Mouse (Mus musculus) spleen, adult 2 months (tissue): Measurements from ENCODE around the gene Gdf3. TPM values are rescaled to one million over a fixed set of nuclear protein-coding genes. Genes with fewer than 3 reads are reported as not detected.

Source experiments
- DNase-seq, 2 experiments: peaks; one replicate each; pipeline versions ENCODE4 v3.0.0 to v3.0.0-alpha.2; 2012 to 2021; ENCODE audit warnings: low spot score in 2 of 2, low read depth in 1 of 2
- H3K27ac ChIP-seq: fragments of 200-500 bp; 2 replicates; pipeline ENCODE4 v1.5.1; 2012; ENCODE audit warnings: low read length, inconsistent platforms; ENCODE audit not compliant: insufficient read depth
- H3K27me3 ChIP-seq: fragments of 200-500 bp; 2 replicates; pipeline ENCODE4 v1.6.1; 2012; ENCODE audit warnings: mild to moderate bottlenecking, moderate library complexity, low read length, inconsistent platforms; ENCODE audit not compliant: control insufficient read depth, insufficient read depth
- H3K36me3 ChIP-seq: fragments of 200-500 bp; 2 replicates; pipeline ENCODE4 v1.6.1; 2012; ENCODE audit warnings: mild to moderate bottlenecking, low read length, inconsistent platforms; ENCODE audit not compliant: control insufficient read depth, insufficient read depth
- H3K4me1 ChIP-seq: fragments of 200-500 bp; 2 replicates; pipeline ENCODE4 v1.6.1; 2011; ENCODE audit warnings: inconsistent platforms; ENCODE audit not compliant: control insufficient read depth, insufficient read depth, insufficient read length
- H3K4me3 ChIP-seq: fragments of 200-500 bp; 2 replicates; pipeline ENCODE4 v1.5.1; 2011; ENCODE audit warnings: mild to moderate bottlenecking, inconsistent platforms; ENCODE audit not compliant: insufficient read depth, insufficient read length; ENCODE audit errors: extremely low read depth
- CTCF ChIP-seq: fragments of 200-500 bp; IDR thresholded peaks from 2 replicates; pipeline ENCODE4 v1.5.1; 2011; ENCODE audit warnings: mild to moderate bottlenecking, inconsistent platforms; ENCODE audit not compliant: insufficient read depth, insufficient read length, insufficient replicate concordance; ENCODE audit errors: extremely low read depth
- POLR2A ChIP-seq: fragments of 200-500 bp; IDR thresholded peaks from 2 replicates; pipeline ENCODE4 v1.6.1; 2011; ENCODE audit warnings: low read depth, low read length, inconsistent platforms
- WGBS: fragments of 180-500 bp; shearing (Covaris S2); methylation state at CpG from one replicate; pipeline ENCODE4 v1.1.7; 2018; 5-methylcytosine and 5-hydroxymethylcytosine counted together
- polyA plus RNA-seq: library from polyadenylated mRNA; depleted of rRNA; stranded (reverse); fragments of >200 nt; gene quantifications from 2 replicates; pipeline ENCODE4 v1.2.3, GENCODE M21; 2012

Gdf3 gene
- polyA plus RNA-seq, 1 experiment = 0.60 TPM

DNA sequence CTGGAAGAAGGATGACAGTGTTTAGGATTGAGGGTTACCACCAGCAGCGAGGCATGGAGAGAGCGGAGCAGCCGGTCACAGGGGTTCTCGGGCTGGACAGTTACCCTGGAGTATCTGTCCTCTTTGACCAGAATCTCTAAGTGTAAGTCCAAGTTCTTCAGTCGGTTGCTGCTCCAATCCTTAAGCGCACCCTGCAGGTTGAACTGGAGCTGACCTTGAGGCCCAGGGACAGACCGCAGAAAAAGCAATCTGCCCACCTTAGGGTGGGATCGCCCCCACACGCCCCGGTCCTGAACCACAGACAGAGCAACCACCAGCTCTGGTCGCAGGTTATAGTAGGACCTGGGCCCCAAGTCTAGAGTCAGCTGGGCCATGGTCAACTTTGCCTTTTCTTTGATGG is 3.2 kb downstream of the Gdf3 start:
- no peak overlapping the region for H3K4me3 ChIP-seq
- no peaks in the 10 kb centered on the region for H3K36me3 ChIP-seq
- TF ChIP-seq CTCF (no peak), POLR2A (no peak)
- no peak for DNase-seq
- no peaks in the 10 kb centered on the region for H3K27me3 ChIP-seq
- 97% methylated on average over 11 of the region's 11 CpGs for WGBS
- peaks cover 4% of the 10 kb centered on the region for H3K4me1 ChIP-seq
- no peak overlapping the region for H3K27ac ChIP-seq

DNA sequence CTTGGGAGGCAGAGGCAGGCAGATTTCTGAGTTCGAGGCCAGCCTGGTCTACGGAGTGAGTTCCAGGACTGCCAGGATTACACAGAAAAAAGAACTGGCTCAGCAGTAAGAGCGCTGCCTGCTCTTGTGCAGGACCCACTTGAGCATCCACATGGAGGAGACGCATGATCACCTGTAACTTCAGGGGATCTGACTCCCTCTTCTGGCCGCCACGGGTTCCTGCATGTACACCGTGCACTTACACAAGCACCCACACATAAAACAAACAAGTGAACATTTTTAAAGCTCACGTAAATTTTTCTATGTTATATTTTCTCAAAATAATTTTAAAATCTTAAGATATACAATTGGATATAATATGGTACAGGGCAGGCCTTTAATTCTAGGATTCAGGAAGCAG is 4.4 kb downstream of the Gdf3 start:
- Histone ChIP-seq H3K4me3 (no peak overlapping the region), H3K27me3 (no peaks in the 10 kb centered on the region), H3K4me1 (peaks cover 8% of the 10 kb centered on the region), H3K36me3 (no peaks in the 10 kb centered on the region), H3K27ac (no peak overlapping the region)
- DNase-seq = peak in 1 of 2 experiments; percentile 35
- TF ChIP-seq CTCF (peak; percentile 40; the same call in 1 of the 2 replicates), POLR2A (no peak)
- WGBS = 92% methylated on average over 8 of the region's 8 CpGs

DNA sequence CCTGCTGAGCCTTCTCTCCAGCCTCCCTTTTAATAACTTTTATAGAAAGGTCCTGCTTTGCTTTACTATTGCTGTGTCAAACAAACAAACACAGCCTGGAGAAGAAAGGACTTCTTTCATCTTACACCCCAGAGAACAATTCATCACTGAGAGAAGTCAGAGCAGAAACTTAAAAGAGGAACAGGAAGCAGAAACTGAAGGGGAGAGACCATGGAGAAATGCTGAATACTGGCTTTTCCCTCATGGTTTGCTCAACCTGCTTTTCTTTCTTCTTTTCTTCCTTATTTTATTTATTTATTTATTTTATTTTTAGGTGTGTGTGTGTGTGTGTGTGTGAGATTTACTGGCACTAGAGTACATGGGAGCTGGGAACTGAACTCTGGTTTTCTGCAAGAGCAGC is 5.6 kb downstream of the Gdf3 start:
- Histone ChIP-seq H3K27ac (peak overlapping the region; percentile 80), H3K4me3 (no peak overlapping the region), H3K36me3 (peaks cover 1% of the 10 kb centered on the region; the same call in 1 of the 2 replicates), H3K27me3 (no peaks in the 10 kb centered on the region), H3K4me1 (peaks cover 11% of the 10 kb centered on the region)
- no peak for DNase-seq
- no peak for TF ChIP-seq CTCF
- TF ChIP-seq POLR2A = no peak

DNA sequence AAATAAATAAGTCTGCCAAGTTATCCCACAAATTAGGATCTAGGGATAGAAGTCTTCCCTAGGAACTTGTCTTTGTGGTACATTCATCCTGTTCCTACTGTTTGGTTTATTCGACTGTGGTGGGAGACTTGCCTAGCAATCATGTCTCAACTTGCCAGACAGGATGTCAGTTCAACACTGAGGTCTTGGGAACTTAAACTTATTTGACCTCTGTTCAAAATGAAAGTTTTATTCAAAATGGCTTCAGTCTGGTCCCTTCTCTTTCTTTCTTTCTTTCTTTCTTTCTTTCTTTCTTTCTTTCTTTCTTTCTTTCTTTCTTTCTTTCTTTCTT is 6.9 kb downstream of the Gdf3 start:
- Histone ChIP-seq H3K27me3 (no peaks in the 10 kb centered on the region), H3K36me3 (peaks cover 1% of the 10 kb centered on the region; the same call in 1 of the 2 replicates), H3K27ac (peak overlapping the region; percentile 96; the same call in 1 of the 2 replicates), H3K4me1 (peaks cover 14% of the 10 kb centered on the region), H3K4me3 (no peak overlapping the region)
- 3% methylated on average over 1 of the region's 1 CpGs for WGBS
- no peak for TF ChIP-seq POLR2A
- no peak for DNase-seq

DNA sequence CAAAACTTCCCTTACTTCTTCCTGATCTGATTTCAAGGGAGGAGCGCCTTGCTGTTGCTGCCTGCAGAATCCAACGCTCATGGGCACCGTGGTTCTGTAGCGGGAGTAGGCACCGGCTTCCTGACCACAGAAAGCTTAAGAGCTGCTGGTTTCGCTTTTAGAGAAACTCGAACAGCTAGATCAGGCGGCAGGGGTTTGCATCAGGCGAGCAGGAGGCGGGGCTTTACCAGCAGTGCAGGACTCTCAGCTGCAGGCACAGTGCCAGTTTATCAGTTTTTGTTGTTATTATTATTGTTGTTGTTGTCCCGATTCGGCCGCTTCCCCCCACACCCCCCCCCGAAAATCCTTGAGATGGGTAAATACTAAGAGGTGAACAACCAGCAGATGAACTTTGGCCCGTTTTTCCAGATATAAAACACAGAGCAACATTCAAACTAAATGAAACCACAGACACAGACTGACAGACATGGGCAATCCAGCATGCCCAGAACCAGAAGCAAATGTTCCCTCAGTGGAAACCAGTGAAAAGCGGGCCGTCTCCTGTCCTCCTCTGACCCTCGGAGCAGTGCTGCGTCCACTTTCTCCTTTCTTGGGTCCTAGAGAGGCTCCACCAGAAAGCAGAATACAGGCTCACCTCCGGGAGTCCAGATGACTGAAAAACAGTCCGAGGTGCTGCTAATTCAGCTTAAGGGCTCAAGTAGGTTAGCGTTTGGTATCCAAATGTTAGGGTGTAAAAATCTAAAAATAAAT is 7.5 kb downstream of the Gdf3 start, which contains the start of gene Apobec1:
Apobec1 (minus strand) TSS at position 203 of the 750 bp plus-strand sequence.
- Histone ChIP-seq H3K4me3 (peak within 1 kb of the TSS; percentile 79), H3K27me3 (no peaks in the 10 kb centered on the region), H3K36me3 (peaks cover 1% of the 10 kb centered on the region; the same call in 1 of the 2 replicates), H3K4me1 (peaks cover 14% of the 10 kb centered on the region), H3K27ac (peak within 1 kb of the TSS; percentile 96)
- TF ChIP-seq POLR2A (peak; percentile 57), CTCF (no peak)
- peak; percentile 78 to 86 for DNase-seq
- WGBS = under 1% methylated on average over 22 of the region's 22 CpGs

DNA sequence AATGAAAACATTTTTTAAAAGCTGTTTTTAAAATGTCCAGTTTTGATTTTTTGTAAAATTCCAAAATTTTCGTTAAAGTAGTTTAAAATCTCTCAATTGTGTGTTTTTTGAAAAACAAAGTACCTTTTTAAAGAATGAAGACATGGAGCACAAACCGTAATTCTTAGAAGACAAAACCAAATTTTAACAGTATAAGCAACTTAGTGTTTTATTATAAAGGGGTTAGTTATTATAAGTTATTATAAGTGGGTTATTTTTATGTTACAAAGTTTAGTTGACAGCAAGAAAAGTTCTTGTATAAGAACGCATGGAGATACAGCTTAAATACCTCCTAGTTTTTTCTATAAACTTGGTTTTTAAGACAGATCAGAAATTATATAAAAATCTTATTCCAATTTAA is 8.3 kb downstream of the Gdf3 start:
- peaks cover 1% of the 10 kb centered on the region; the same call in 1 of the 2 replicates for H3K36me3 ChIP-seq
- H3K27me3 ChIP-seq = no peaks in the 10 kb centered on the region
- 42% methylated on average over 3 of the region's 3 CpGs for WGBS
- H3K4me3 ChIP-seq = peak overlapping the region; percentile 79
- H3K27ac ChIP-seq = peak overlapping the region; percentile 96; the same call in 1 of the 2 replicates
- peaks cover 14% of the 10 kb centered on the region for H3K4me1 ChIP-seq
- no peak for TF ChIP-seq CTCF
- no peak for TF ChIP-seq POLR2A
- DNase-seq = no peak

DNA sequence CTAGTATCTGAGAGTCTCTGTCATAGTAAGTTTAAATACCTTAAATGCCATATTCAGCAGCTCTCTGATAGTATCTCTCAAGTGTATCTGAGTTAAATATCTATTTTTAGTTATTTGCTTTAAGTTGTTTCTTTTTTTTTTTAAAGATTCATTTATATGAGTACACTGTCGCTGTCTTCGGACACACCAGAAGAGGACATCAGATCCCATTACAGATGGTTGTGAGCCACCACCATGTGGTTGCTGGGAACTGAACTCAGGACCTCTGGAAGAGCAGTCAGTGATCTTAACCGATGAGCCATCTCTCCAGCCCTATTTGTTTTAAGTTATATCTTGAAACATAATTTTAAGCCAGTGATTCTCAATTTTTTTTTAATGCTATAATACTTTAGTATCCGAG is 8.9 kb downstream of the Gdf3 start:
- no peaks in the 10 kb centered on the region for H3K27me3 ChIP-seq
- peaks cover 14% of the 10 kb centered on the region for H3K4me1 ChIP-seq
- peaks cover 3% of the 10 kb centered on the region; the same call in 1 of the 2 replicates for H3K36me3 ChIP-seq
- 79% methylated on average over 4 of the region's 4 CpGs for WGBS
- no peak overlapping the region for H3K4me3 ChIP-seq
- no peak for DNase-seq
- H3K27ac ChIP-seq = peak overlapping the region; percentile 90
- TF ChIP-seq CTCF (no peak), POLR2A (no peak)
